Mouse (Mus musculus) intestine, embryonic 15.5 days (tissue): ENCODE data around the gene Man2a1. TPM values are rescaled to one million over a fixed set of nuclear protein-coding genes. Genes with fewer than 3 reads are reported as not detected.

Experiments used
- ATAC-seq: fragments of 200-750 bp; cut with Nextera tagmentation; 2 replicates; pipeline ENCODE4 v1.8.0; 2017; ENCODE audit warnings: moderate TSS enrichment, moderate library complexity
- H3K27ac ChIP-seq: fragments of 300-500 bp; sonication (generic); 2 replicates; pipeline ENCODE4 v1.5.1; 2015; ENCODE audit warnings: mild to moderate bottlenecking, inconsistent platforms
- H3K27me3 ChIP-seq: fragments of 300-500 bp; sonication (generic); replicated peaks from 2 replicates; pipeline ENCODE4 v1.6.1; 2015; ENCODE audit warnings: inconsistent platforms
- H3K36me3 ChIP-seq: fragments of 300-500 bp; sonication (generic); 2 replicates; pipeline ENCODE4 v1.6.1; 2015; ENCODE audit warnings: inconsistent platforms
- H3K4me1 ChIP-seq: fragments of 300-500 bp; sonication (generic); replicated peaks from 2 replicates; pipeline ENCODE4 v1.6.1; 2015; ENCODE audit warnings: inconsistent platforms
- H3K4me2 ChIP-seq: fragments of 300-500 bp; sonication (generic); replicated peaks from 2 replicates; pipeline ENCODE4 v1.6.1; 2015; ENCODE audit warnings: mild to moderate bottlenecking, inconsistent platforms
- H3K4me3 ChIP-seq: fragments of 300-500 bp; sonication (generic); replicated peaks from 2 replicates; pipeline ENCODE4 v1.5.1; 2015; ENCODE audit warnings: inconsistent platforms
- H3K9ac ChIP-seq: fragments of 300-500 bp; sonication (generic); 2 replicates; pipeline ENCODE4 v1.6.1; 2015; ENCODE audit warnings: inconsistent platforms
- H3K9me3 ChIP-seq: fragments of 300-500 bp; sonication (generic); 2 replicates; pipeline ENCODE4 v1.6.1; 2016; ENCODE audit warnings: inconsistent platforms
- WGBS: fragments of 180-500 bp; shearing (Covaris S2); methylation state at CpG from one replicate; pipeline ENCODE4 v1.1.7; 2015; 5-methylcytosine and 5-hydroxymethylcytosine counted together
- polyA plus RNA-seq: library from polyadenylated mRNA; unstranded; fragments of >200 nt; fragmentation: Nextera tagmentation; extraction: Ambion mirVana; gene quantifications from 2 replicates; pipeline ENCODE4 v1.2.1, GENCODE M21; 2015

Man2a1 gene
- polyA plus RNA-seq, 1 experiment from 2014 or later = 11.6 TPM

DNA sequence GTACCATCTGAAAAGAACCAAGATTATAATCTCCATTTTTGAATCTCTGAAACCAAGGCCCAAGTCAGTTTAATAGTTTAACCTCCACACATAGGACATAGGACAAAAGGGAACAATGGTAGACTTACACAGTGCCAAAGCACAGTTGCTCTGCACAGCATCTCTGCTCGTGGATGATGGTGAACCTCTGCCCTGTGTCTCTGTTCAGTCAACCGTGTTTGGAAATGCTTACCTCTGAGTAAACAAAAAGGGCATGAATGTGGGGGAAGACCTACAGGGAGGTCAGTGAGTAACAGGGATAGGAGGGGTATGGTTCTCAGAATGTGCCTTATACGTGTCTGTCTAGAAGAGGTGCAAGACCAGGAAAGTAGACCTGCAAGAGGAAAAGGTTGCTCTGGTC lies 177.8 kb downstream of the Man2a1 start:
- no peak overlapping the region for H3K4me3 ChIP-seq
- no peak overlapping the region for H3K9ac ChIP-seq
- no peak for ATAC-seq
- WGBS = 43% methylated on average over 3 of the region's 3 CpGs
- H3K4me2 ChIP-seq = no peak overlapping the region
- H3K9me3 ChIP-seq = no peaks in the 10 kb centered on the region
- H3K27me3 ChIP-seq = no peaks in the 10 kb centered on the region
- H3K36me3 ChIP-seq = no peaks in the 10 kb centered on the region
- H3K27ac ChIP-seq = no peak overlapping the region
- no peaks in the 10 kb centered on the region for H3K4me1 ChIP-seq

DNA sequence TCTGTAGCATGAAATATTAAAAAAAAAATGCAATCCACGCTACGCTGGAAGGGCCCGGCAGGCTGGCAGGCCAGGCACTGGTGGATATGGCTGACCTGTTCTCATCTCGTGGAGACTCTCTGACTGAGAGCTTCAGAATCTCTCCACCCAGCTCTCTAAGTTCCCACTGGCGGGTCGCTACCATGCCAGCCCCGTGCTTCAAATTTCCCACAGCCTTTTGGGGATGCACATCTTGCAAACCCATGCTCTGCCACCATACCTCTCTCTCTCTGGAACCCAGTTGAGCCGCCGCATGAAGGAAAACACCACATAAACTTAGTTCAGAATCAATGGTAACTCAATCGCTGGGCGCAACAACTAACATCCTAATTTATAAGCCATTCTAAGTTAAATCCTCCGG lies 178.2 kb downstream of the Man2a1 start:
- 94% methylated on average over 12 of the region's 12 CpGs for WGBS
- H3K36me3 ChIP-seq = no peaks in the 10 kb centered on the region
- no peaks in the 10 kb centered on the region for H3K9me3 ChIP-seq
- no peak overlapping the region for H3K4me3 ChIP-seq
- H3K27me3 ChIP-seq = no peaks in the 10 kb centered on the region
- H3K27ac ChIP-seq = no peak overlapping the region
- no peak overlapping the region for H3K4me2 ChIP-seq
- ATAC-seq = no peak
- H3K4me1 ChIP-seq = no peaks in the 10 kb centered on the region
- no peak overlapping the region for H3K9ac ChIP-seq

DNA sequence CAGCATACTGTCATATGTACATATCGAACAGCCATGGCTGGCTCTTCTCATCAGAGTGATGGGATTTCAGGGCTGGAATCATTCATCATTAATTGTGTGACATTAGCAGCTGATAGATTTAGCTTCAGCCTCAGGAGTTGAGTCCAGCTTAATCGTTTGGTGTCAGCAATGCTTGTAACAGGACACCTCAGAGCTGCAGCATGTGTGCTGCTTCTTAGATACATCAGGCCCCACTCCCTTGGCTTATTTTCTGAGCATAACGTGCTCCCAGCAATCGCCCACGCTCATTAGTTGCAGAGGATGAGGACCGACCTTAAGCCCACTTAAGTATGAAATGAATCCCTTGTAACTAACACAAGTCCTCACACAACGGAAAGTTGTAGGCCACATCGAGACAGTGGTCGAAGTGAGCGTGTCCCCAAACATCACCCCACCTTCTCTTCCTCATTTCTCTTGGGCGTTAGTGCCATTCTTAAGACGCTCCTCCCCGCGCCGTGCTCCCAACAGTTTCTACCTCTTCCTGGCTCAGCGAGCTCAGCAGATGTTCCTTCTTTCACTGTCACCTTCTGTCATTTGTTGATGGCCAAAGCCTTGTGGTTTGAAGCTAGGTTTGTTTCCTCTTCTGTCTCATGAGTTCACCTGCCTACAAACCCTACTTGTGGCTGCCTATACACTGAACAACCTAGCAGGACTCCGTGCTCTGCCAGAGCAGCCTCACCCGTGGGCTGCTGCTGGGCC lies 180.4 kb downstream of the Man2a1 start:
- no peak for ATAC-seq
- Histone ChIP-seq H3K27ac (no peak overlapping the region), H3K36me3 (no peaks in the 10 kb centered on the region), H3K9me3 (no peaks in the 10 kb centered on the region), H3K9ac (no peak overlapping the region), H3K4me1 (no peaks in the 10 kb centered on the region), H3K4me3 (no peak overlapping the region), H3K4me2 (no peak overlapping the region), H3K27me3 (no peaks in the 10 kb centered on the region)
- 72% methylated on average over 18 of the region's 18 CpGs for WGBS

DNA sequence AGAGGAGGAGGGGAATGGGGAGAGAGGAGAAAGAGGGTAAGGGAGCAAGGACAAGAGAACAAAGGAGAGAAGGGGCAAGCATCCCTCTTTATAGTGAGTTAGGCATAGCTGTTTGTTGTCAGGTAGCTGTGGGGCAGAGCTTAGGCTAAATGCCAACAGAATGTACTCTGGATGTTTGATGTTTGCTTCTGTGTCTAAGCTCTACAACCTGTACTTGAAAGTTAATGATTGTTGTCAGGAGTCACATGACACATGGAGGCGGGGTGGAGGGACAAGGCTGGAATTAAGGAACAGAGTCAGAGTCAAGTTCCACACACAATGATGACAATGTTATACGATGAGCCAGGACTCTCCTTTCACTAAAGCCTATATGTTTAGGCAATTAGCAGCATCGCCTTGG lies 181.8 kb downstream of the Man2a1 start:
- H3K9ac ChIP-seq = no peak overlapping the region
- no peaks in the 10 kb centered on the region for H3K4me1 ChIP-seq
- no peak overlapping the region for H3K4me3 ChIP-seq
- no peaks in the 10 kb centered on the region for H3K27me3 ChIP-seq
- 84% methylated on average over 3 of the region's 3 CpGs for WGBS
- no peak overlapping the region for H3K27ac ChIP-seq
- no peaks in the 10 kb centered on the region for H3K9me3 ChIP-seq
- peak; percentile 49; the same call in 1 of the 2 replicates for ATAC-seq
- no peak overlapping the region for H3K4me2 ChIP-seq
- H3K36me3 ChIP-seq = no peaks in the 10 kb centered on the region

DNA sequence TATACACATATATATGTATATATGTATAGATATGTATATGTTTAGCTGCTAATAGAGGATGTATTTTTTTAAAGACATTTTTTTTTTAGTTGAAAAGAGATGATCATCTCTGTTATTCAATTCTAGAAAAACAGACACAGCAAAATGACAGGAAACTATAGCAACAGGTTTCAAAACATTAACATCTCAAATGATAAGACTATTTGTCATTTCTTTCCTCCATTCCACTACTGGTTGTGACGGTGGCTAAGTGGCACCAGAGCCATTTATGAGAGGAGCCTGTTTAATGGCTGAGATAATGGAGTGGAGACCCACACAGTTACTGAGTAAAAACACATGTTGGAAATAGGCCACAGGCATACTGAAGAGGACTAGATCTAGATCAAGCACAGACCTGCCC lies 185.4 kb downstream of the Man2a1 start:
- WGBS = 46% methylated on average over 1 of the region's 1 CpGs
- ATAC-seq = no peak
- H3K27ac ChIP-seq = no peak overlapping the region
- no peak overlapping the region for H3K9ac ChIP-seq
- no peak overlapping the region for H3K4me2 ChIP-seq
- H3K27me3 ChIP-seq = no peaks in the 10 kb centered on the region
- H3K4me1 ChIP-seq = no peaks in the 10 kb centered on the region
- no peaks in the 10 kb centered on the region for H3K9me3 ChIP-seq
- H3K36me3 ChIP-seq = no peaks in the 10 kb centered on the region
- no peak overlapping the region for H3K4me3 ChIP-seq

DNA sequence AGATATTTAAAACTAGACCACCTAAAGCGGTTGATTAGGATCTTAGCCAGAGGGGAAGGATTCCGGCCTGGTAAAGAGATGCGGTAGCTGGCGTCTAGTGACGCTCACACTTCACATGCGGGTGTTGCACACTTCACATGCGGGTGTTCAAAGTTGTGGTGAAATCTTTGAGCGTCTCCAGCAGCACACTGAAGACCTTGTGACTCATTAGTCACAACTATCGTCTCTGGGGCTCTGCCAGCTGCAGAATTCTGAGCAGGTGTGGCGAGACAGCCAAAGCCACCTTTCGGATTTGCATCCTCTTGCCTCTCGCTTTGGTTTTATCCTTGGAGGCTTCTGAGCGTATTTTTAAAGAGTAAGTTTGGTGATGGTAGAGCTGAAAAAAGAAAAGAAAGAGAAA lies 187.8 kb downstream of the Man2a1 start:
- no peak for ATAC-seq
- no peaks in the 10 kb centered on the region for H3K27me3 ChIP-seq
- H3K27ac ChIP-seq = no peak overlapping the region
- H3K4me1 ChIP-seq = no peaks in the 10 kb centered on the region
- no peaks in the 10 kb centered on the region for H3K36me3 ChIP-seq
- H3K4me2 ChIP-seq = no peak overlapping the region
- H3K9ac ChIP-seq = no peak overlapping the region
- WGBS = 91% methylated on average over 13 of the region's 13 CpGs
- no peak overlapping the region for H3K4me3 ChIP-seq
- H3K9me3 ChIP-seq = no peaks in the 10 kb centered on the region

DNA sequence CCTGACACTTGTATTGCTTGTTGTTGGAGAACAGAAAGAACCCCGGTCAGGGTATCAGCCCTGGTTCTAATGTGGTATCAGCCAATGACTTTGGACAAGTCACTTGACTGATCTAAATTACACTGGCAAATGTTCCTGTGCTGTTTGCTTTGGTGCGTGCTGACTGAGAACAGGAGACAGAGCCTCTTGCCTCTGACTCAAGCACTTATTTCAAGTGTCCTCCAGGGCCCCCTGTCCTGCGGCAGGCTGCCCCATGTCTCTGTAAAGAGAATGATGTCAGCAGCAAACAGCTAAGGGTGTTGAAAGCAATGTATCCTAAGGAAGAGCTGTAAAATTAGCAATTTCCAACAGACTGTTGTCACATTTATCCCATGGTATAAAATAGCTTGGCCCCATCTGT lies 188.6 kb downstream of the Man2a1 start:
- ATAC-seq = no peak
- 44% methylated on average over 3 of the region's 3 CpGs for WGBS

DNA sequence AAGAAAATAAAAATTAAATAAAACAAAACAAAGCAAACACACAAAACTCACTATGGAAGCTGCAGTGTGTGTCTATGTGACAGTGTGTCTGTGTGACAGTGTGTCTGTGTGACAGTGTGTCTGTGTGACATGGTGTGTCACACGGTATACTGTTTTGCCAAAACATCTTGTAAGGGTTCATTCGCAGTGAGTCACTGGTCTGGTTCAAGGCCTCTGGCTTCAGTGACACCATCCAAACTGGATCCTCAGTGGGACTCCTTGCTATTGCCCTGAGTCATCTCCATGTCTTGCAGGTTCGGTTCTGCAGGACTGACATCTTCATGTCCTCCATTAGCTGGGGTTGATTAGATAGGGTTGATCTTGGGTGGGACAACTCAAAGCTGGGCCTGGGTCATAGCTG lies 191.5 kb downstream of the Man2a1 start:
- ATAC-seq = no peak
- H3K9me3 ChIP-seq = no peaks in the 10 kb centered on the region
- H3K4me2 ChIP-seq = no peak overlapping the region

More for the DNA sequence above, 188.6 kb downstream of the Man2a1 start:
- H3K4me3 ChIP-seq = no peak overlapping the region
- H3K27me3 ChIP-seq = no peaks in the 10 kb centered on the region
- H3K4me1 ChIP-seq = no peaks in the 10 kb centered on the region
- H3K27ac ChIP-seq = no peak overlapping the region
- H3K4me2 ChIP-seq = no peak overlapping the region
- no peak overlapping the region for H3K9ac ChIP-seq
- no peaks in the 10 kb centered on the region for H3K9me3 ChIP-seq
- no peaks in the 10 kb centered on the region for H3K36me3 ChIP-seq

DNA sequence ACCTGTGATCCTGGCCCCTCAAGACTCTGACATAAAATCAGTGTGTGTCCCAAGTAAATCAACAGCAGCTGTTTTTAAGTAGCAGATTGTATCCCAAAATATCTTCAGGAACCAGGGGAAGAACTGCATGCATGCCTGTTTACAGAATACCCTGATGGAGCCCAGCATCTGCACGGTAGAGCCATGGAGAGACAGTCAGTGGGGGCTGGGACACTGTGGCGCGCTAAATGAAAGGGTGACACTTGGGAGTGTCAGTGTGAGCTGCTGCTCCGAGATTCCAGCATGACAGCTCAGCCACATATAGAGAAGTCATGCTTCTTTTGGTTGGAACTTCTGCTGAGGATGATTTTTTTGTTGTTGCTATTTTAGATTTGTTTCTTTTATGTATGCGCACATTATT lies 192.1 kb downstream of the Man2a1 start:
- no peaks in the 10 kb centered on the region for H3K4me1 ChIP-seq
- H3K4me2 ChIP-seq = no peak overlapping the region
- no peaks in the 10 kb centered on the region for H3K36me3 ChIP-seq
- no peak overlapping the region for H3K27ac ChIP-seq
- WGBS = 78% methylated on average over 5 of the region's 5 CpGs
- H3K9ac ChIP-seq = no peak overlapping the region
- no peaks in the 10 kb centered on the region for H3K27me3 ChIP-seq
- no peak for ATAC-seq
- H3K9me3 ChIP-seq = no peaks in the 10 kb centered on the region
- H3K4me3 ChIP-seq = no peak overlapping the region

More for the DNA sequence above, 191.5 kb downstream of the Man2a1 start:
- Histone ChIP-seq H3K36me3 (no peaks in the 10 kb centered on the region), H3K9ac (no peak overlapping the region), H3K4me1 (no peaks in the 10 kb centered on the region), H3K27ac (no peak overlapping the region), H3K27me3 (no peaks in the 10 kb centered on the region), H3K4me3 (no peak overlapping the region)
- WGBS = 90% methylated on average over 3 of the region's 3 CpGs

DNA sequence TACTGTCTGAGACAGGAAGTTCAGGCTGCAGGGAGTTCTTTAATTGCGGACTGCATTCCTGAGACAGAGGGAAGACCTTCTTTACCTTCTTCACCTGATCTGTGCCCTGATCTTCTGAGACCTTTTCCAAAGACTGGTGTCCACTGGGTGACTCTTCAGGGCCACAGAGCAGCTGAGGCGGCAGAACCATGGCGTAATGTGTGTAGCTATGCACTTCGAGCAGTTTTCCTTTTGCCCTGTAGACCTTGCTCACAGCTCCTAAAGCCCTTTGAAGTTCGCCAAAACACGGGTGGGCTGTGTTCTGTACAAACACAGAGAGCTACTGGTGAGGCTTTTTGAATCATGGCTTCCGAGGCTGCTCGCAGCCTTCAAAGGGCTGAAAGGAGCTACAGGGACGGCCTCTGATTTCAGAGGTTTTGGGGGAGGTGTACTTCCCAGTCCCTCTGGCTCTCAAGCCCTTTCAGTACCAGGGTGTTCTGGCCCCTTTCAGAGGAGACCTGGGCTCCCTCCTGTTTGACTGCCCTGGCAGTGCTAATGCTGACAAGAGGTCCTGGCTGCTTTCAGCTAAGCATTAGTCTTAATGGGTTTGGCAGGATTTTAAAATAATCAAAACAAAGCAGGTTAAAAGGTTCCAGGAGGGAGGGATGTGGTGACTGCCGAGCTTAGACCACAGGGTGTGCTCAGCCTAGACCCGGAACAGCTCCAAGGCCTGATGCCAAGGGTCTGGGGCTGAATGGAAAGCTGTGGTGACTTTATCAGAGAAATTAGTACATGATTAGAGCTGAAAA lies 201.8 kb downstream of the Man2a1 start:
- no peak overlapping the region for H3K4me2 ChIP-seq
- H3K4me3 ChIP-seq = no peak overlapping the region
- no peak overlapping the region for H3K27ac ChIP-seq
- ATAC-seq = no peak; the same call in 1 of the 2 replicates
- no peaks in the 10 kb centered on the region for H3K36me3 ChIP-seq
- H3K9me3 ChIP-seq = no peaks in the 10 kb centered on the region
- no peak overlapping the region for H3K9ac ChIP-seq
- no peaks in the 10 kb centered on the region for H3K27me3 ChIP-seq
- 36% methylated on average over 11 of the region's 11 CpGs for whole genome bisulfite sequencing
- H3K4me1 ChIP-seq = no peaks in the 10 kb centered on the region

DNA sequence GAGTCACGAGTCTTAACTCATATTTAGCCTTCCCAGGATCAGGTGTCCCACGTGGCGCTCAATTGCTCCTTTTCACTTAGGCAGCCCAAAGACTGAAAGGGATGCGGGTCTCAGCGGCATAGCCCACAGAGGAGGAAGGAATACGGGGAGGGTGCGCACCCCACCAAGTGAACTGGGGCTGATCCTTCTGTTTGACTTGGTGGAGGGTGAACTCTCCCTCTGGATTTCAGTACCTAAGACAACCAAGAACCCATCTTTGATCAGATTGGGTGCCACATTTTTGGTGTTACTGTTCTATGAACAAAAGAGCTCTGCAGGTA lies 202.4 kb downstream of the Man2a1 start:
- Histone ChIP-seq H3K9ac (no peak overlapping the region), H3K27ac (no peak overlapping the region), H3K4me2 (no peak overlapping the region), H3K9me3 (no peaks in the 10 kb centered on the region), H3K4me3 (no peak overlapping the region), H3K27me3 (no peaks in the 10 kb centered on the region), H3K4me1 (no peaks in the 10 kb centered on the region), H3K36me3 (no peaks in the 10 kb centered on the region)
- no peak for ATAC-seq
- WGBS = 62% methylated on average over 7 of the region's 7 CpGs
